Mouse (Mus musculus) G1E (cell line): ENCODE measurements around the gene Elfn2.

Experiments
- CTCF ChIP-seq: IDR thresholded peaks from 2 replicates; pipeline ENCODE4 v1.5.1; 2012; ENCODE audit warnings: low read depth, low read length, inconsistent platforms, mixed read lengths
- POLR2AphosphoS5 ChIP-seq: IDR thresholded peaks from 2 replicates; pipeline ENCODE4 v1.6.1; 2012; ENCODE audit warnings: low read depth, low read length, inconsistent platforms; ENCODE audit not compliant: insufficient replicate concordance

- TF ChIP-seq POLR2AphosphoS5 (no peak), CTCF (no peak)
Observed at GRCm38 (mm10) chr15:78740662-78741061, 22.1 kb upstream of the Elfn2 start.
